22 mouse cellular contexts compared by ENCODE assay signal in the genomic region with DNA sequence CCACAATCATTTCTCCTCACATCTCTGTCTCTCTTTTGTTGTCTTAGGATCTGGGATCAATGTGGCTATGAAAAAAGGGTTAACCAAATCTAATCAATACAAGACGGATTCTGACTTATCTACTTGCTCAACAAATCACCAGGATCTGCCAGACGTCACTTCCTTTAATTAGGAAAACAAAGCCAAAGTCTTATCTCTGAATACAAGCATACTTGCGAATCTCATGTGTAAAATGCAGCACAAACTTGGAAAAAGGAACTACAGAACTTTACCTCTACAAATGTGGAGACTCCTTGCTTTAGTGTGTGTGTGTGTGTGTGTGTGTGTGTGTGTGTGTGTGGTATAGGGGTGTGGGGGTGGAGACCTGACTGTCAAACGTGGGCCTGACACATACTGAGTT.
"Had no signal": no experiment of that assay in that cellular context is flagged by ENCODE, and none has a peak within 500 bp of the region (broad histone marks: within the 10 kb centered on the region; RNA-seq: fewer than 3 reads in every experiment).

No protein-coding gene starts in this region.

- H3K27ac ChIP-seq: lung, embryonic 15.5 days; macrophage; midbrain, embryonic 10.5 days; midbrain, embryonic 12.5 days; neural tube, embryonic 15.5 days had no signal

- H3K27me3 ChIP-seq: lung, embryonic 15.5 days; midbrain, embryonic 12.5 days; neural tube, embryonic 13.5 days; neural tube, embryonic 15.5 days had no signal

- DNase-seq: liver, postnatal 0 days; lung, adult 2 months; lung, postnatal 14 days; lung, postnatal 36 days; midbrain, embryonic 14.5 days; retina, postnatal 1 day; right cerebral cortex, adult 18-20 months; right cerebral cortex, postnatal 25 days; right cerebral cortex, postnatal 4 days; spleen, adult 18-20 months; thymus, adult 18-20 months; thymus, postnatal 14 days; thymus, postnatal 36 days had no signal

- H3K36me3 ChIP-seq: lung, embryonic 15.5 days; midbrain, embryonic 12.5 days; neural tube, embryonic 13.5 days; neural tube, embryonic 15.5 days had no signal

- H3K4me3 ChIP-seq: lung, embryonic 15.5 days; midbrain, embryonic 10.5 days; midbrain, embryonic 12.5 days; myocyte; neural tube, embryonic 13.5 days; neural tube, embryonic 15.5 days had no signal

- H3K9me3 ChIP-seq: lung, embryonic 15.5 days; midbrain, embryonic 10.5 days; midbrain, embryonic 12.5 days; neural tube, embryonic 13.5 days; neural tube, embryonic 15.5 days had no signal

- ATAC-seq: liver, postnatal 0 days; lung, postnatal 0 days; midbrain, embryonic 16.5 days had no signal
